Mouse (Mus musculus): ENCODE measurements at regions not wholly inside any gene's neighbourhood (a gene's known extent, or its start where the extent isn't known, plus 50 kb on each side); places are given as distances from the start of the nearest gene placed in this dataset.

DNA sequence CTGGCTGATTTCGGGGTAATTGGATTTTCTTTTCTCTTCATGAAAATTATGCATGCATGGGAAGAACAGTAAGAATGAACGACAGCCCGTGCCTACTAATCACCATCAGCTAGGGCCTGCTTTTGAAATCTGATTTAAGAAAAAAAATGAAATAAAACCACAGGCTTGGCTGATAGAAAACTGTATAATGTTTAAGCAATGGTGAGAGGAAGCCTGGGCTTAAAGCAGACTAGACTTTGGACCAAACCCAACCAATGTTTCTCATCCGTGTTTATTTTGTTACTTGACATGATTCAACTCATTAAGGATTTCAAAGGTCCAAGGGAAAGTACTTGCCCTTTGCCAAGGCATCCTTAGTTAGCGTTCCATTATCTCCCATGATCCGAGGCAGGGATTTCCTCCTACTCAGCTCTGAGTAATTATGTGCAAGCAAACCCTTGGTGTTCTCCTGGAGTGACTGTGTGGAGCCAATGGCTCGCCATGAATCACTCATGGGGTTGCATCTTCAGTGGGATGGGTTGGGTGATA, 231.9 kb downstream of the Spry2 start:
- ATAC-seq (ENCODE audit: low FRiP score, low read depth) (no peak), DNase-seq (ENCODE audit: low spot score) (no peak)
- H3K4me3 ChIP-seq (replicated peaks; ENCODE audit: low read length): no peak overlapping the region
- no peak overlapping the region for H3K4me2 ChIP-seq (replicated peaks; ENCODE audit: low read depth, low read length, severe bottlenecking)
- H3K27ac ChIP-seq (replicated peaks; ENCODE audit: low read depth, low read length): no peak overlapping the region
- 84% methylated on average over 7 of the region's 7 CpGs for WGBS
- no peak overlapping the region for H3K9ac ChIP-seq (ENCODE audit: low read depth, low read length, severe bottlenecking)
- H3K4me1 ChIP-seq (ENCODE audit: control insufficient read depth, insufficient read depth, low read length): 0 out of 2 replicates have a peak, but pooled peaks cover 3% of the 10 kb centered on the region
- H3K36me3 ChIP-seq (ENCODE audit: control insufficient read depth, insufficient read depth, low read length): no peaks in the 10 kb centered on the region
- no peaks in the 10 kb centered on the region for H3K9me3 ChIP-seq (ENCODE audit: control insufficient read depth, low read length)
- no peaks in the 10 kb centered on the region for H3K27me3 ChIP-seq (ENCODE audit: control insufficient read depth, insufficient read depth, low read length)
- no peak for TF ChIP-seq POLR2A (IDR thresholded peaks at IDR 0.05; ENCODE audit: borderline replicate concordance, extremely low read depth, insufficient read depth, insufficient read length)

GRCm38 (mm10) chr14:105663472-105663871, 233.1 kb downstream of the Spry2 start:
- WGBS: 63% methylated on average over 3 of the region's 4 CpGs
- ATAC-seq (ENCODE audit: low FRiP score, low read depth) (no peak), DNase-seq (ENCODE audit: low spot score) (no peak)
- Histone ChIP-seq H3K4me2 (replicated peaks; ENCODE audit: low read depth, low read length, severe bottlenecking) (no peak overlapping the region), H3K4me1 (ENCODE audit: control insufficient read depth, insufficient read depth, low read length) (0 out of 2 replicates have a peak, but pooled peaks cover 3% of the 10 kb centered on the region), H3K4me3 (replicated peaks; ENCODE audit: low read length) (no peak overlapping the region), H3K27me3 (ENCODE audit: control insufficient read depth, insufficient read depth, low read length) (no peaks in the 10 kb centered on the region), H3K27ac (replicated peaks; ENCODE audit: low read depth, low read length) (no peak overlapping the region), H3K9me3 (ENCODE audit: control insufficient read depth, low read length) (no peaks in the 10 kb centered on the region), H3K36me3 (ENCODE audit: control insufficient read depth, insufficient read depth, low read length) (no peaks in the 10 kb centered on the region), H3K9ac (ENCODE audit: low read depth, low read length, severe bottlenecking) (no peak overlapping the region)
- no peak for TF ChIP-seq POLR2A (IDR thresholded peaks at IDR 0.05; ENCODE audit: borderline replicate concordance, extremely low read depth, insufficient read depth, insufficient read length)

- Histone ChIP-seq H3K4me2 (replicated peaks; ENCODE audit: low read depth, low read length, severe bottlenecking) (no peak overlapping the region), H3K36me3 (ENCODE audit: control insufficient read depth, insufficient read depth, low read length) (no peaks in the 10 kb centered on the region), H3K4me1 (ENCODE audit: control insufficient read depth, insufficient read depth, low read length) (0 out of 2 replicates have a peak, but pooled peaks cover 3% of the 10 kb centered on the region), H3K27me3 (ENCODE audit: control insufficient read depth, insufficient read depth, low read length) (no peaks in the 10 kb centered on the region), H3K27ac (replicated peaks; ENCODE audit: low read depth, low read length) (no peak overlapping the region), H3K9me3 (ENCODE audit: control insufficient read depth, low read length) (no peaks in the 10 kb centered on the region), H3K4me3 (replicated peaks; ENCODE audit: low read length) (no peak overlapping the region), H3K9ac (ENCODE audit: low read depth, low read length, severe bottlenecking) (no peak overlapping the region)
- DNase-seq (ENCODE audit: low spot score): no peak
- WGBS: 66% methylated on average over 6 of the region's 6 CpGs
- no peak for ATAC-seq (ENCODE audit: low FRiP score, low read depth)
- TF ChIP-seq POLR2A (IDR thresholded peaks at IDR 0.05; ENCODE audit: borderline replicate concordance, extremely low read depth, insufficient read depth, insufficient read length): no peak
Measured at GRCm38 (mm10) chr14:105662839-105663238, 233.8 kb downstream of the Spry2 start.

DNA sequence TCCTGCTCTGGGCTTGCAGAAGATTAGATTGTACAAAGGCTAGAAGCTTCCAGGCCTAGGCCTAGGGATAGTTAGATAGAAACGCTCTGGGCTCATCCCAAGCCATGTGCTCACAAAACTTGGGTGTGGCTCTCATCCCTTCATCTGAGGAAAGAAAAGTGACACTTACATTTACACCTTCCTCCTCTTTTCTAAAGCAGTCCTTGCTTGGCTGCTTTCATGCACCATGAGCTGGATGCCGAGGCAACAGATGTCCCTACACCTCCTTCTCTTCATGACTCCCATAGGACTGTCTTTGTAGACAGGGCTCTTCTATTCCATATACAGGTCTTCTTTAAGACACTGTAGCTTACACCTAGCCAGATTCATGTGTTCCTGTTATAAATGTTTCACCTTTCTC, 238.3 kb downstream of the Spry2 start:
- Histone ChIP-seq H3K27ac (replicated peaks; ENCODE audit: low read depth, low read length) (no peak overlapping the region), H3K27me3 (ENCODE audit: control insufficient read depth, insufficient read depth, low read length) (no peaks in the 10 kb centered on the region), H3K9ac (ENCODE audit: low read depth, low read length, severe bottlenecking) (no peak overlapping the region), H3K4me3 (replicated peaks; ENCODE audit: low read length) (no peak overlapping the region), H3K36me3 (ENCODE audit: control insufficient read depth, insufficient read depth, low read length) (no peaks in the 10 kb centered on the region), H3K9me3 (ENCODE audit: control insufficient read depth, low read length) (no peaks in the 10 kb centered on the region), H3K4me1 (ENCODE audit: control insufficient read depth, insufficient read depth, low read length) (0 out of 2 replicates have a peak, but pooled peaks cover 3% of the 10 kb centered on the region), H3K4me2 (replicated peaks; ENCODE audit: low read depth, low read length, severe bottlenecking) (no peak overlapping the region)
- DNase-seq (ENCODE audit: low spot score) (no peak), ATAC-seq (ENCODE audit: low FRiP score, low read depth) (no peak)
- TF ChIP-seq POLR2A (IDR thresholded peaks at IDR 0.05; ENCODE audit: borderline replicate concordance, extremely low read depth, insufficient read depth, insufficient read length): no peak
- 76% methylated on average over 2 of the region's 2 CpGs for WGBS

DNA sequence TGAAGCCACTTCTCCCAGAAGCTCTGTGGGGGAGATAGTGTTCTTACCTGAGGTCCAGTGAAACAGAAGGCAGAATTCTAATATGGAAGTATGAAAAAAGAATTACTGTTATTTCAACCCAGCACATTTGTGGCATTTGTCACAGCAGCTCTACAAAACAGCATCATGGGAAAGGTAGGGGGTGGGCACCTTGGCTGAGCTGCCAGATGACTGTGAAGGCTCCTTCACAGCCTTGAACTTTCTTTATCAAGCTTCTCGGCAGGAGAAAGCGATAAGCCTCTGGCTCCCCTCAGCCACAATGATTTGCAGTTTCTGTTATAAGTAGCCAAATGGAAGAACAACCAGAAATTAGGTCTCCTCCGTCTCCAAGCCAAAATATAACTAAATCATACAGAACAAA, 249.5 kb downstream of the Spry2 start:
- ATAC-seq (ENCODE audit: low FRiP score, low read depth): no peak
- H3K27me3 ChIP-seq (ENCODE audit: control insufficient read depth, insufficient read depth, low read length): no peaks in the 10 kb centered on the region
- no peak overlapping the region for H3K27ac ChIP-seq (replicated peaks; ENCODE audit: low read depth, low read length)
- H3K4me3 ChIP-seq (replicated peaks; ENCODE audit: low read length): no peak overlapping the region
- H3K4me1 ChIP-seq (ENCODE audit: control insufficient read depth, insufficient read depth, low read length): 0 out of 2 replicates have a peak, but pooled peaks cover 3% of the 10 kb centered on the region
- no peaks in the 10 kb centered on the region for H3K36me3 ChIP-seq (ENCODE audit: control insufficient read depth, insufficient read depth, low read length)
- H3K9ac ChIP-seq (ENCODE audit: low read depth, low read length, severe bottlenecking): no peak overlapping the region
- DNase-seq (ENCODE audit: low spot score): no peak
- H3K9me3 ChIP-seq (ENCODE audit: control insufficient read depth, low read length): no peaks in the 10 kb centered on the region
- TF ChIP-seq POLR2A (IDR thresholded peaks at IDR 0.05; ENCODE audit: borderline replicate concordance, extremely low read depth, insufficient read depth, insufficient read length): no peak
- 84% methylated on average over 3 of the region's 3 CpGs for WGBS
- no peak overlapping the region for H3K4me2 ChIP-seq (replicated peaks; ENCODE audit: low read depth, low read length, severe bottlenecking)
